Mouse (Mus musculus): ENCODE measurements around the gene Zbtb8a.
A peak's percentile ranks its signal among the peaks of the same experiment; 100 is the strongest.
"Not testable (repeated sequence)": the region's sequence is repeated elsewhere in the genome, so short reads cannot be mapped to it uniquely, and the experiment has no call there.

Gene Zbtb8a

GRCm38 (mm10) chr4:129376961-129377545, 863 bp downstream of the Zbtb8a start:
- DNase-seq (ENCODE audit: low spot score in 2 of 2): peak; percentile 47 to 61

DNA sequence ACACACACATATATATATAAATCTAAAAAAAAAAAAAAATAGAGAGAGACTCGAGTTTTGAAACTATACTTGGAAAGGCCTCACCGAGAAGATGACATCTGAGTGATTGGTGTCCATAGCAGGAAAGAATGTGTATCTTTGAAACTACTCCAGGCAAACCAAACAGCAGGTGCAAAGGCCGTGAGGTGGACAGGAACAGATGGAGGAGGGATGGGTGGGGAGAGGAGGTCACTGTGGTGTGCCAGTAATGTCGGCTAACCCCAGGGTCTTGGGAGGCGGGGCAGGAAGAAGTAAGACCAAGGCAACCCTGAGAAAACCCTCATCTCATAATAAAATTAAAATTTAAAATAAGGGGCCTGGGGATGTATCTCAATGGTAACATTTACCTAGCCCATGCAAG, 2.1 kb downstream of the Zbtb8a start:
- no peak for DNase-seq (ENCODE audit: low spot score in 2 of 2)

- DNase-seq (ENCODE audit: low spot score in 2 of 2): no peak
These were observed 2.9 kb downstream of the Zbtb8a start for GRCm38 (mm10) chr4:129375000-129375399.

DNA sequence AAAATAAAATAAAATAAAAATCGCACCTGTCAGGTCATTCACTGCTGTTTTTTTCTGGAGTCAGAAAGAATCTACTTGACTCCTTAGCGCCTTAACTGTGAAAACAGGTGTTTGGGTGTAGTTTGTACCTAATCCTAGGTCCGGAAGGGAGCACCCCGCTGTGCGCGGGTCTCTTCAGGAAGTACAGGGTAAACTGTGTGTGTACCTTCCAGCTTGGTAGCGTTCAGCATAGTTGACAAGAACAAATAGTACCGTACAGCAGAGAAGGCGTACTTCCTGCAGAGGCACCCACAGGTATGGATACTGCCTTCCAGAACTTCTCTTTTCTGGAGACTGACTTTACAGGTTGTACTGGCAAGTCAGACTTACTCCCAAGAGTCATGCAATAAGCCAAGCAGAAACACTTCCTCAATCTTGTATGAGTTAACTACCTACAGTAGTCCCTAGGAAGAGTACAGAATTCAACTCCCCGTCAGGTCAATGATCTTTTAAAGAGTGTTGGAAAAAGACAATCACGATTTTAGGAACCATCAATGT, 3.6 kb downstream of the Zbtb8a start:
- DNase-seq (ENCODE audit: low spot score in 2 of 2): no peak

GRCm38 (mm10) chr4:129373202-129373976, 4.5 kb downstream of the Zbtb8a start:
- DNase-seq (ENCODE audit: low spot score in 2 of 2): no peak

- DNase-seq (ENCODE audit: low spot score in 2 of 2): no peak
These were observed 6.5 kb downstream of the Zbtb8a start for GRCm38 (mm10) chr4:129371391-129371790.

GRCm38 (mm10) chr4:129365224-129365623, 12.7 kb downstream of the Zbtb8a start:
- DNase-seq (ENCODE audit: low spot score in 2 of 2): peak; percentile 39 to 49

DNA sequence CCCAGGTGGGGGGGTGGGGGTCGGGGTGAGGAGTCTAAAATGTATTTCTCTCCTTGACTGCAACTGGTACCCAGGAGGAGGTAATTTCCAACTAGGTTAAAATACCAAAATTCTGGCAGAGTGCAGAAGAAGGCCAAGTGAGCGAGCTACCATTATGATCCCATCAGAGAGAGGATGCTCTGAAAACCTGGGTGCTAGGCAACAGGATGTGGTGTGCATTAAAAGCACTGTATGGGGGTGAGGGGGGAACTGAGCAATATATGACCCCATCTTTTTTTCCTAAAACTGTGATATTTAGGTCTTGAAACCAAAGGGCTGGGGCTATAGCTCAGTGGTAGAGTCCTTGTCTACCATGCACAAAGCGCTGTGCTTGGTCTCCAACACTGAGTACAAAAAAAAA, 13.5 kb downstream of the Zbtb8a start:
- no peak for DNase-seq (ENCODE audit: low spot score in 2 of 2)

DNA sequence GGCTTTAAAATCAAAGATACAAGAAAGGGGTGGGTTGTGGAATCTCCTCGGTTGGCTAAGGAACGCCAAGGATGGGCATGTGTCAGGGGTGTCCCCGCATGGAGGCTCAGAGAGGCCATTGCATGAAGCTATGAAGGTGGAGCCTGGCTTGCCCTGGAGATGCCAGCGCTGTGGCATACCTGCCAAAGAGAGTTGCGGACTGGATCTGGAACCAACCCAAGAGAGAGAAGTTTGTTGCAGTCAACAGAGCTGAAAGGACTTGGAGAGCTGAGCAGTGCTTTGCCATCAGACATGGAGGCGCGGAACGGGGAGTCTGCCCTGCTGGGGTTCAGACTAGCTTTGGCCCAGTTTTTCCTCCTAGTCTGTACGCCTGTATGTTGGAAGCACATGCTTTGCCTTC, 14.5 kb downstream of the Zbtb8a start:
- no peak for DNase-seq (ENCODE audit: low spot score in 2 of 2)

DNA sequence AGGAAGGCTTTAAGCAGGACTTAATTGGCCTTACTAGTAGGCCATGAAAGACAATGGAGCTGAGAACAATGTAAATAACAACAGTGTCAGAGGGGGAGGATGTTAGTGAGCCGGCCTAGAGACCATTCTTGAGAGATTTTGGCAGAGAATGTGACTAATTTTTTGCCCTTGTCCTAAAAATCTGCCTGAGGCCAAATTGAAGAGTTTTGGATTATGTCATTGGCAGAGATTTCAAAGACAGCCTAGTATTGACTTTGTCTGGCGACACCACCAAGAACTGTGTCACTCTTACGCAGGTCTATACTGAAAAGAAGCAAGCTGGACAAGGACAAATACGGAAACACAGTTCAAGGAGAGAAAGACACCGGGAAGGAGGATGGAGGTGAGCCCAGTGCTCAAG, 15.1 kb downstream of the Zbtb8a start:
- no peak for DNase-seq (ENCODE audit: low spot score in 2 of 2)

- not testable (repeated sequence) for DNase-seq (ENCODE audit: low spot score in 2 of 2)
These were observed 15.7 kb downstream of the Zbtb8a start for GRCm38 (mm10) chr4:129362238-129362637.

GRCm38 (mm10) chr4:129357613-129358163, 20.2 kb downstream of the Zbtb8a start:
- DNase-seq (ENCODE audit: low spot score in 2 of 2): no peak

GRCm38 (mm10) chr4:129354236-129354635, 23.7 kb downstream of the Zbtb8a start:
- DNase-seq (ENCODE audit: low spot score in 2 of 2): peak in 1 of 2 experiments; percentile 60

DNA sequence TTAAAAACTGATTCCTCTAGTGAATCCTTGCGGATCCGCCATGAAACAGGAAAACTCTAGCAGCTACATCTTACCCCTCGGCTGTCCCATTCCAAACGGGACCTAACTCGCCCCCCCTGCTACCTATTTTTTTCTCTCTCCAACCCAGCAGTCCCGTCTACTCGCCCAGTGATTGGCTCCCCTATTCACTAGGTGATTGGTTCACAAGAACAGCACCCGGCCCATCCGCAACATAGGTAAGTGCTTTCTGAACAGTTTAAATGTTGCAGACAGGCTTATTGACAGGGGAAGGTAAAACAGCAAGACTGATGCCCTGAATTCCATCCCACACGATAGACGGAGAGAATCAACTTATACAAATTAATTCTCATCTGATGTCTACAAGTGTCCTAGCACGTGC, 24.7 kb downstream of the Zbtb8a start:
- DNase-seq (ENCODE audit: low spot score in 2 of 2): no peak

- no peak for DNase-seq (ENCODE audit: low spot score in 2 of 2)
These were observed 26.8 kb downstream of the Zbtb8a start for GRCm38 (mm10) chr4:129351111-129351510.

GRCm38 (mm10) chr4:129350644-129351043, 27.3 kb downstream of the Zbtb8a start:
- peak; percentile 52 to 71 for DNase-seq (ENCODE audit: low spot score in 2 of 2)

DNA sequence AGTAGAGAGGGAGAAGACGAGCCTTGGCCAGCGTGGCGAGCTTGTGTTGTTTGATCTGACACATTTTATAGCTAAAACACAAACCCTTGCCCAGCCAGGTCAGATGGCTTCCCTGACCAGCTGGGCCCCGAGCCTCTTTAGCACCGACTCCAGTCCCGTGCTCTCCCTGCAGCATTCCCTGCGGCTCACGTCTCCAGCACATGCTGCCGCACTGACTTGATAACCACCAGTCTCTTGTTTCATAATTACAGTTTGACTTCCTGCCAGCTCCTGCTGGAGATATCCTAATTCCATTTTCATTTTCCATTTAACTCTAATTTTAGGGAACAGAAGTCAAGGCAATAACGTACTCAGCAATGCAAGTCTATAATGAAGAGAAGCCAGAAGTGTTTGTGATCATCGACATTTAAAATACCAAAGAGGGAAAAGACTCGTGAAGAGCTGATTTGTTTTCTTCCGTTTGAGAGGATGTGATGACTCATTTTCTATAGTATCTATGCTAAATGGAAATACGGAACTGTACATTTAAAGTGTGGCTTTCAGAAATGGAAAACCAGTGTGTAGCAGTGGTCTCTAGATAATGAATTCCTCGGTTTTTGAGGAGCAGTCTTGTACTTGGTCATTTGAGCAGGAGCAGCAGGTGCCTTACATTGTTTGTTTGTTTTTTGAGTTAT, 31.3 kb downstream of the Zbtb8a start:
- DNase-seq (ENCODE audit: low spot score in 2 of 2): no peak

- no peak for DNase-seq (ENCODE audit: low spot score in 2 of 2)
These were observed 35.2 kb downstream of the Zbtb8a start for GRCm38 (mm10) chr4:129342705-129343104.

DNA sequence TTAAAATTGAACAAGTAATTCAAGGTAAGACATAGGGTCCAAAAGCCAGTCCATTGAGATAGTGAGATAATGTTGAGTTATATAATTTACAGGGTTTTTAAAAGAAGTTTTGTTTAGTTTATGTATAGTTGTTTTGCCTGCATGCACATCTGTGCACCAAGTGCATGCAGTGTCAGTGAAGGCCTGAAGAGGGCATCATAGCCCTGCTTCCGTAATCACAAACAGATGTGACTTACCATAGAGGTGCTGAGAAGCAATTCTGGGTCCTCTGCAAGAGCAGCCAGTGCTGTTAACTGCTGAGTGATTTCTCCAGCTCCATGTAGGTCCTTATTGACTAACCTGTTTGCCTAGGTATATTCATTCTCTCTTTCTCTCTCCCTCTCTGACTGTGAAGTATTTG, 36.0 kb downstream of the Zbtb8a start:
- DNase-seq (ENCODE audit: low spot score in 2 of 2): no peak

GRCm38 (mm10) chr4:129339743-129340142, 38.2 kb downstream of the Zbtb8a start:
- no peak for DNase-seq (ENCODE audit: low spot score in 2 of 2)

DNA sequence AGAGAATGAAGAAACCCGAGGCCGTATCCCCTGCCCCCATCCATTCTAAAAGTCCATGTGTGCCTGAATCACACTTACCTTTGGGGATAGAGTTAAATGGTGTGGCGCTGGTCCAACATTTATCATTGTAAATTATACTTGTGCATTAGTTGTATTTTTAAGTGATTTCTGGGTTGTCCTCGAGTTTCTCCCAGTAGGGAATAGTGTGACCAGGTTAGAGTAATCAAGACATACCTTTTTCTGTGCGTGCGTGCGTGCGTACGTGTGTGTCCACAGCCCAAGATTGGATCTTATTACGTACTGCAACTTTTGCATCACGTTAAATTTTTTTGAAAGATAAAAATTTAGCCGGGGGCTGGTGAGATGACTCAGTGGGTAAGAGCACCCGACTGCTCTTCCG, 41.6 kb downstream of the Zbtb8a start:
- no peak for DNase-seq (ENCODE audit: low spot score in 2 of 2)
